Mouse (Mus musculus): ENCODE results near the gene Dagla.

Dagla gene

GRCm38 (mm10) chr19:10235784-10236565 is 68.7 kb downstream of the Dagla start:
- no peak for DNase-seq

- no peak for DNase-seq
These were observed 72.2 kb downstream of the Dagla start for GRCm38 (mm10) chr19:10232327-10233017.

- DNase-seq = no peak
These were observed 72.8 kb downstream of the Dagla start for GRCm38 (mm10) chr19:10231871-10232270.

- DNase-seq = no peak
These were observed 73.7 kb downstream of the Dagla start for GRCm38 (mm10) chr19:10231016-10231415.

GRCm38 (mm10) chr19:10225767-10226166 is 78.9 kb downstream of the Dagla start:
- no peak for DNase-seq

- no peak for DNase-seq
These were observed 79.8 kb downstream of the Dagla start for GRCm38 (mm10) chr19:10224637-10225453.

GRCm38 (mm10) chr19:10223561-10223960 is 81.1 kb downstream of the Dagla start:
- no peak for DNase-seq

- DNase-seq = no peak
These were observed 82.0 kb downstream of the Dagla start for GRCm38 (mm10) chr19:10222656-10223055.

- no peak for DNase-seq
These were observed 83.1 kb downstream of the Dagla start for GRCm38 (mm10) chr19:10221585-10221984.

- no peak for DNase-seq
These were observed 85.1 kb downstream of the Dagla start for GRCm38 (mm10) chr19:10219593-10219992.

GRCm38 (mm10) chr19:10219108-10219507 is 85.6 kb downstream of the Dagla start:
- no peak for DNase-seq

GRCm38 (mm10) chr19:10216101-10216500 is 88.6 kb downstream of the Dagla start:
- no peak for DNase-seq

- no peak for DNase-seq
These were observed 90.7 kb downstream of the Dagla start for GRCm38 (mm10) chr19:10213796-10214471.

GRCm38 (mm10) chr19:10210885-10211284 is 93.8 kb downstream of the Dagla start:
- no peak for DNase-seq

- no peak for DNase-seq
These were observed 95.8 kb downstream of the Dagla start for GRCm38 (mm10) chr19:10208851-10209250.

GRCm38 (mm10) chr19:10205051-10205450 is 99.6 kb downstream of the Dagla start:
- DNase-seq = no peak

GRCm38 (mm10) chr19:10204616-10205001 is 100.1 kb downstream of the Dagla start:
- DNase-seq = no peak

GRCm38 (mm10) chr19:10203848-10204615 is 100.6 kb downstream of the Dagla start, which contains the start of the genes Tmem258 and Fen1:
Tmem258 (plus strand) TSS chr19:10204014.
Fen1 (minus strand) TSS chr19:10204169.
- DNase-seq = peak; percentile 72 to 82

- no peak for DNase-seq
These were observed 101.4 kb downstream of the Dagla start for GRCm38 (mm10) chr19:10203146-10203847.

GRCm38 (mm10) chr19:10198723-10199122 is 106.0 kb downstream of the Dagla start:
- DNase-seq = peak; percentile 31 to 37

- no peak for DNase-seq
These were observed 106.4 kb downstream of the Dagla start for GRCm38 (mm10) chr19:10198286-10198685.
